Mouse (Mus musculus): ENCODE data around the gene Tapbp.
"Not testable (repeated sequence)": the region's sequence is repeated elsewhere in the genome, so short reads cannot be mapped to it uniquely, and the experiment has no call there.

- TF ChIP-seq CTCF (conservative IDR thresholded peaks at IDR 0.05; ENCODE audit: low read length); NANOG (IDR thresholded peaks at IDR 0.05; ENCODE audit: borderline replicate concordance, low read length); POU5F1 (IDR thresholded peaks at IDR 0.05; ENCODE audit: borderline replicate concordance, low read length): not testable (repeated sequence)
Observed at GRCm38 (mm10) chr17:33904835-33905234, 10.9 kb upstream of the Tapbp start, which contains the start of gene Platr17.

All from E14TG2a.4 (cell line).